9 mouse cellular contexts compared by ENCODE assay signal in the genomic region with DNA sequence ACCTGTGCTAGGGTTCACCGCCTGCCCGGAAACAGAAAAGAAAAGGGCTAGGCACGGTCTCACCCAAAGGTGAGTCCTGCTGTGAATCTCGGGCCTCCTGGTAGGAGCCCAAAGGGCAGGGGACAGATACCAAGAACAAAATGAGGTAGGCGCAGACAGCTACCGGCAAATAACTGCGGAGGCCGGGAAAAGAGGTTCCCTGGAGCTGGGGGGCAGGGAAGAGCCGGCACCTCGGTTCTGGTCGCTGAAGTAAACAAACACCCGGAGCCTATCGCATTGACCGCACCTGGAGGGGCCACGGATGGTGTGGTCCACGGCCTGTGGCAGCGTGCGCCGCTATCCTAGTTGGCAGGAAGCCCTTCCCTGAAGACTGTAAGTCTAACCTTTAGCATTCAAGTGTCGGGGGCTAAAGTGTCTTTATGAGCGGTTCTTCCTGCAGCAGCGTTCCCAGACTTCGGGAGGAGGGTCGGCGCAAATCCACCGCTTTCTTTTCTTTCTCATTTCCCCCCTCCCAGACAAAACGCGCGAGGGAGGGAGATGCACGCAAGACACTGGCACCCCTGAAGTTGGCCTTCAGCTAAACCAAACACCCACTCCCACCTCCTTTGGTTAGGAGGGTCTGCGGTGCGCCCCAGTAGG.
A peak's percentile ranks its signal among the peaks of the same experiment; 100 is the strongest.
DNase-seq lines count a peak whose midpoint lies in the region; ATAC-seq and TF ChIP-seq lines count a peak whose summit lies in the region.
"Had no signal": no experiment of that assay in that cellular context is flagged by ENCODE, and none has a peak within 500 bp of the region (broad histone marks: within the 10 kb centered on the region; RNA-seq: fewer than 3 reads in every experiment).

No protein-coding gene starts in this region.

- no peak for TF ChIP-seq EP300 in heart, adult 2 months (IDR thresholded peaks at IDR 0.05; ENCODE audit: insufficient read depth, low read depth, low read length)

- H3K4me2 ChIP-seq in hindbrain, embryonic 11.5 days (replicated peaks; ENCODE audit: low read depth, low read length): peak overlapping the region; percentile 54

- H3K4me1 ChIP-seq in heart, adult 2 months (ENCODE audit: control insufficient read depth, insufficient read depth, low read length): peaks cover 8% of the 10 kb centered on the region
- peaks cover 32% of the 10 kb centered on the region for H3K4me1 ChIP-seq in hindbrain, embryonic 11.5 days (replicated peaks; ENCODE audit: control insufficient read depth, insufficient read depth, low read length)
- peaks cover 81% of the 10 kb centered on the region for H3K4me1 ChIP-seq in midbrain, embryonic 10.5 days

- H3K79me2 ChIP-seq in heart, adult 2 months (replicated peaks; ENCODE audit: control insufficient read depth, insufficient read depth, low read length): no peaks in the 10 kb centered on the region

- H3K9me3 ChIP-seq in hindbrain, embryonic 11.5 days (ENCODE audit: control insufficient read depth, low read length): no peaks in the 10 kb centered on the region
- no peaks in the 10 kb centered on the region for H3K9me3 ChIP-seq in midbrain, embryonic 10.5 days (replicated peaks)

- peak overlapping the region; percentile 9; the same call in 1 of the 2 replicates for H3K27ac ChIP-seq in heart, adult 2 months
- peak overlapping the region; percentile 61; the same call in 1 of the 2 replicates for H3K27ac ChIP-seq in hindbrain, embryonic 11.5 days (ENCODE audit: low read depth, low read length)
- peak overlapping the region; percentile 59 for H3K27ac ChIP-seq in midbrain, embryonic 10.5 days (replicated peaks)
- H3K27ac ChIP-seq: macrophage had no signal

- H3K36me3 ChIP-seq in heart, adult 2 months (ENCODE audit: control insufficient read depth, insufficient read depth, low read length): no peaks in the 10 kb centered on the region
- no peaks in the 10 kb centered on the region for H3K36me3 ChIP-seq in hindbrain, embryonic 11.5 days (ENCODE audit: control insufficient read depth, insufficient read depth, low read length)
- no peaks in the 10 kb centered on the region for H3K36me3 ChIP-seq in midbrain, embryonic 10.5 days

- 47% methylated on average over 32 of the region's 32 CpGs for WGBS in heart, adult 2 months
- 2% methylated on average over 32 of the region's 32 CpGs for WGBS in hindbrain, embryonic 11.5 days
- WGBS in midbrain, embryonic 10.5 days: 2% methylated on average over 32 of the region's 32 CpGs

- no peak for TF ChIP-seq POLR2A in heart, adult 2 months (IDR thresholded peaks at IDR 0.05; ENCODE audit: insufficient read depth, low read depth, low read length)
- no peak for TF ChIP-seq POLR2A in brain, embryonic 14.5 days (IDR thresholded peaks at IDR 0.05; ENCODE audit: borderline replicate concordance, extremely low read depth, insufficient read depth, insufficient read length, poor library complexity, severe bottlenecking)

- no peak for DNase-seq in heart, adult 2 months
- DNase-seq in heart, postnatal 14 days: no peak
- peak; percentile 34 for DNase-seq in brain, embryonic 14.5 days (ENCODE audit: low read depth)
- peak; percentile 61 for DNase-seq in hindbrain, embryonic 11.5 days (ENCODE audit: low spot score)
- DNase-seq in midbrain, embryonic 10.5 days (ENCODE audit: low spot score): peak; percentile 47
- no peak for DNase-seq in spleen, adult 12 weeks (ENCODE audit: low spot score)
- no peak for DNase-seq in spleen, adult 18-20 months

- no peak for ATAC-seq in hindbrain, embryonic 11.5 days (ENCODE audit: low FRiP score)
- no peak for ATAC-seq in erythroid progenitor cell, adult 5-6 weeks (replicated peaks; ENCODE audit: low FRiP score, poor library complexity, severe bottlenecking)

- H3K4me3 ChIP-seq in heart, adult 2 months: peak overlapping the region; percentile 24; the same call in 1 of the 2 replicates
- H3K4me3 ChIP-seq in hindbrain, embryonic 11.5 days (ENCODE audit: low read depth, low read length): peak overlapping the region; percentile 31
- peak overlapping the region; percentile 53 for H3K4me3 ChIP-seq in midbrain, embryonic 10.5 days

- no peak for TF ChIP-seq CTCF in heart, adult 2 months (IDR thresholded peaks at IDR 0.05)
- no peak for TF ChIP-seq CTCF in brain, embryonic 14.5 days (IDR thresholded peaks at IDR 0.05; ENCODE audit: borderline replicate concordance, extremely low read depth, insufficient read depth, insufficient read length)

- peak overlapping the region; percentile 58; the same call in 1 of the 2 replicates for H3K9ac ChIP-seq in heart, adult 2 months (ENCODE audit: low read depth, low read length)
- peak overlapping the region; percentile 43 for H3K9ac ChIP-seq in hindbrain, embryonic 11.5 days (ENCODE audit: low read depth, low read length)

- H3K27me3 ChIP-seq in heart, adult 2 months (ENCODE audit: control insufficient read depth, insufficient read depth, low read length): peaks cover 14% of the 10 kb centered on the region
- peaks cover 47% of the 10 kb centered on the region for H3K27me3 ChIP-seq in hindbrain, embryonic 11.5 days (ENCODE audit: control insufficient read depth, insufficient read depth, low read length)
- peaks cover 89% of the 10 kb centered on the region for H3K27me3 ChIP-seq in midbrain, embryonic 10.5 days (ENCODE audit: low read depth, poor library complexity, severe bottlenecking)

- intact Hi-C loops in heart, adult 2 months (cut with DNase I): no loop called here
- intact Hi-C loops in heart, postnatal 14 days (cut with DNase I): loop anchor here (10.0 kb wide), 1 partner anchor 489 kb away; no protein-coding TSS in a partner anchor

Comparison
In these comparisons a context has a peak if more than half of its experiments do, and no peak if none do; other contexts are left out.
1. DNase-seq: peak in brain, embryonic 14.5 days (single experiment), hindbrain, embryonic 11.5 days (single experiment) and midbrain, embryonic 10.5 days (single experiment); none in heart, adult 2 months (0 of 2), heart, postnatal 14 days (0 of 2), spleen, adult 12 weeks (single experiment) and spleen, adult 18-20 months (0 of 2).
2. H3K27ac ChIP-seq: peak in every context shown above with its lines; median percentile 61 in hindbrain, embryonic 11.5 days; 59 in midbrain, embryonic 10.5 days; 9 in heart, adult 2 months.
3. Peak in every context shown above with its lines, with median percentiles within 50 percentile points of each other: H3K4me3 ChIP-seq.